Mouse (Mus musculus): ENCODE measurements around the gene Dido1. TPM values are rescaled to one million over a fixed set of nuclear protein-coding genes. Genes with fewer than 3 reads are reported as not detected.

Dido1 gene
- polyA plus RNA-seq, 1 experiment from 2014 or later = 14.0 TPM

GRCm38 (mm10) chr2:180642555-180643260, 67.1 kb downstream of the Dido1 start, which contains the start of gene Tcfl5:
Gene Tcfl5 (minus strand): TSS chr2:180642708.
- WGBS = 6% methylated on average over 48 of the region's 56 CpGs
- 0 out of 2 replicates have a peak, but pooled peaks cover 2% of the 10 kb centered on the region for H3K4me1 ChIP-seq (replicated peaks)
- H3K36me3 ChIP-seq = no peaks in the 10 kb centered on the region
- peak within 1 kb of the TSS; percentile 56 for H3K4me2 ChIP-seq
- H3K9me3 ChIP-seq (replicated peaks) = peaks cover 18% of the 10 kb centered on the region
- 0 out of 2 replicates have a peak, but pooled peaks have one; percentile 18 for ATAC-seq (replicated peaks; ENCODE audit: insufficient number of reproducible peaks, insufficient read depth, low FRiP score, low read depth)
- H3K4me3 ChIP-seq = peak within 1 kb of the TSS; percentile 36
- peaks cover 71% of the 10 kb centered on the region for H3K27me3 ChIP-seq
- H3K27ac ChIP-seq = no peak within 1 kb of the TSS
- no peak within 1 kb of the TSS for H3K9ac ChIP-seq

- peak overlapping the region; percentile 56 for H3K4me2 ChIP-seq
- H3K36me3 ChIP-seq = no peaks in the 10 kb centered on the region
- H3K9me3 ChIP-seq (replicated peaks) = peaks cover 18% of the 10 kb centered on the region
- 2% methylated on average over 88 of the region's 112 CpGs for WGBS
- H3K27me3 ChIP-seq = peaks cover 69% of the 10 kb centered on the region
- peak overlapping the region; percentile 36 for H3K4me3 ChIP-seq
- H3K9ac ChIP-seq = no peak overlapping the region
- no peak overlapping the region for H3K27ac ChIP-seq
- H3K4me1 ChIP-seq (replicated peaks) = 0 out of 2 replicates have a peak, but pooled peaks cover 2% of the 10 kb centered on the region
- ATAC-seq (replicated peaks; ENCODE audit: insufficient number of reproducible peaks, insufficient read depth, low FRiP score, low read depth) = peak; percentile 27; the same call in 1 of the 2 replicates
Observed at GRCm38 (mm10) chr2:180641576-180642554, 67.9 kb downstream of the Dido1 start.

- no peak for ATAC-seq (replicated peaks; ENCODE audit: insufficient number of reproducible peaks, insufficient read depth, low FRiP score, low read depth)
- Histone ChIP-seq H3K36me3 (no peaks in the 10 kb centered on the region), H3K4me2 (no peak overlapping the region), H3K27ac (no peak overlapping the region), H3K4me3 (no peak overlapping the region), H3K9ac (no peak overlapping the region), H3K27me3 (no peaks in the 10 kb centered on the region; the same call in 1 of the 2 replicates), H3K9me3 (replicated peaks) (no peaks in the 10 kb centered on the region), H3K4me1 (replicated peaks) (no peaks in the 10 kb centered on the region)
- WGBS = 67% methylated on average over 2 of the region's 2 CpGs
Observed at GRCm38 (mm10) chr2:180611882-180612281, 97.9 kb downstream of the Dido1 start.

GRCm38 (mm10) chr2:180610283-180610682, 99.5 kb downstream of the Dido1 start:
- H3K4me3 ChIP-seq = no peak overlapping the region
- no peaks in the 10 kb centered on the region; the same call in 1 of the 2 replicates for H3K4me1 ChIP-seq (replicated peaks)
- no peaks in the 10 kb centered on the region for H3K9me3 ChIP-seq (replicated peaks)
- no peaks in the 10 kb centered on the region; the same call in 1 of the 2 replicates for H3K27me3 ChIP-seq
- ATAC-seq (replicated peaks; ENCODE audit: insufficient number of reproducible peaks, insufficient read depth, low FRiP score, low read depth) = no peak
- H3K4me2 ChIP-seq = no peak overlapping the region
- no peak overlapping the region for H3K9ac ChIP-seq
- no peak overlapping the region for H3K27ac ChIP-seq
- no peaks in the 10 kb centered on the region for H3K36me3 ChIP-seq
- 74% methylated on average over 4 of the region's 4 CpGs for WGBS

Other genes with a start within 250 kb of the Dido1 start
- gene Ntsr1, start 210.0 kb downstream of the Dido1 start, polyA plus RNA-seq (2015; fragmentation: Nextera tagmentation; extraction: Ambion mirVana) = 1.2 and 1.8 TPM in 2 replicates
- 22.3 and 24.3 TPM in 2 replicates for gene Mrgbp, start 128.7 kb downstream of the Dido1 start, polyA plus RNA-seq (2015; fragmentation: Nextera tagmentation; extraction: Ambion mirVana)
- gene Ogfr, start 120.8 kb downstream of the Dido1 start, polyA plus RNA-seq (2015; fragmentation: Nextera tagmentation; extraction: Ambion mirVana) = 42.6 and 51.1 TPM in 2 replicates
- gene Col9a3, start 112.2 kb downstream of the Dido1 start, polyA plus RNA-seq (2015; fragmentation: Nextera tagmentation; extraction: Ambion mirVana) = 12.7 and 30.0 TPM in 2 replicates
- gene Tcfl5, start 67.3 kb downstream of the Dido1 start, polyA plus RNA-seq (2015; fragmentation: Nextera tagmentation; extraction: Ambion mirVana) = 0.05 and 0.10 TPM in 2 replicates
- gene Gid8, start 118 bp upstream of the Dido1 start, polyA plus RNA-seq (2015; fragmentation: Nextera tagmentation; extraction: Ambion mirVana) = 45.3 and 47.4 TPM in 2 replicates
- 0.48 and 1.7 TPM in 2 replicates for gene Slc17a9, start 15.3 kb upstream of the Dido1 start, polyA plus RNA-seq (2015; fragmentation: Nextera tagmentation; extraction: Ambion mirVana)
- gene Bhlhe23, start 66.9 kb upstream of the Dido1 start, polyA plus RNA-seq (2015; fragmentation: Nextera tagmentation; extraction: Ambion mirVana) = not detected in 2 replicates
- gene Ythdf1, start 210.9 kb upstream of the Dido1 start, polyA plus RNA-seq (2015; fragmentation: Nextera tagmentation; extraction: Ambion mirVana) = 32.9 and 42.2 TPM in 2 replicates
- gene Birc7, start 219.0 kb upstream of the Dido1 start, polyA plus RNA-seq (2015; fragmentation: Nextera tagmentation; extraction: Ambion mirVana) = 0.11 TPM in 1 of 2 replicates, not detected in the other
- gene Nkain4, start 244.7 kb upstream of the Dido1 start, polyA plus RNA-seq (2015; fragmentation: Nextera tagmentation; extraction: Ambion mirVana) = 38.2 and 49.5 TPM in 2 replicates

Data from heart, embryonic 15.5 days (tissue).